Mouse (Mus musculus) CH12.LX (cell line): ENCODE measurements around the gene Dnaaf1. TPM values are rescaled to one million over a fixed set of nuclear protein-coding genes. Genes with fewer than 3 reads are reported as not detected.

ENCODE experiments used
- DNase-seq: peaks from one replicate; pipeline ENCODE4 v3.0.0-alpha.2; 2013; ENCODE audit errors: extremely low read depth
- H3K27ac ChIP-seq: 2 replicates; pipeline ENCODE4 v1.5.1; 2012; ENCODE audit warnings: low read depth, mild to moderate bottlenecking, control low read depth, moderate library complexity; ENCODE audit not compliant: insufficient read depth
- H3K27me3 ChIP-seq: replicated peaks from 2 replicates; pipeline ENCODE3; 2012; ENCODE audit warnings: inconsistent platforms
- H3K36me3 ChIP-seq, 2 experiments: replicated peaks in 1 of 2; 2 replicates each; pipeline versions ENCODE3 to v1.6.1; 2012; ENCODE audit warnings: inconsistent platforms in 1 of 2, low read length in 1 of 2, mild to moderate bottlenecking in 1 of 2, mixed read lengths in 1 of 2, moderate library complexity in 1 of 2; ENCODE audit not compliant: control insufficient read depth in 1 of 2, insufficient read depth in 1 of 2
- H3K4me1 ChIP-seq, 2 experiments: 2 replicates each; pipeline ENCODE4 v1.6.1; 2012; ENCODE audit warnings: inconsistent platforms in 1 of 2, moderate library complexity in 1 of 2; ENCODE audit not compliant: insufficient read depth in 2 of 2, control insufficient read depth in 1 of 2
- H3K4me2 ChIP-seq: 2 replicates; pipeline ENCODE4 v1.6.1; 2012; ENCODE audit warnings: low read depth, mild to moderate bottlenecking, control low read depth; ENCODE audit not compliant: poor library complexity, insufficient read depth, severe bottlenecking
- H3K4me3 ChIP-seq, 3 experiments: fragments of 150-350 bp in 1 of 3; sonication (generic) in 1 of 3; replicated peaks in 1 of 3; 2 replicates each; pipeline versions ENCODE3 to v1.5.1; 2011 to 2012; ENCODE audit warnings: low read depth in 2 of 3, low read length in 2 of 3, mild to moderate bottlenecking in 2 of 3, moderate library complexity in 2 of 3, control low read depth in 1 of 3, improper control_type of control experiment in 1 of 3, inconsistent platforms in 1 of 3, mixed read lengths in 1 of 3; ENCODE audit not compliant: poor library complexity in 1 of 3
- H3K79me2 ChIP-seq: replicated peaks from 2 replicates; pipeline ENCODE4 v1.6.1; 2012; ENCODE audit warnings: mild to moderate bottlenecking, moderate library complexity; ENCODE audit not compliant: control insufficient read depth, poor library complexity, insufficient read depth, severe bottlenecking; ENCODE audit errors: extremely low read depth
- H3K9ac ChIP-seq: 2 replicates; pipeline ENCODE4 v1.6.1; 2012; ENCODE audit warnings: low read depth, mild to moderate bottlenecking, control low read depth, moderate library complexity; ENCODE audit not compliant: insufficient read depth
- H3K9me3 ChIP-seq: replicated peaks from 2 replicates; pipeline ENCODE3; 2012; ENCODE audit warnings: low read length, inconsistent platforms, mixed read lengths
- BHLHE40 ChIP-seq: IDR thresholded peaks from 2 replicates; pipeline ENCODE4 v1.6.1; 2011; ENCODE audit warnings: mild to moderate bottlenecking, low read depth, low read length, improper control_type of control experiment
- CHD2 ChIP-seq: IDR thresholded peaks from 2 replicates; pipeline ENCODE4 v1.6.1; 2011; ENCODE audit warnings: low read length, improper control_type of control experiment
- CTCF ChIP-seq, 2 experiments: IDR thresholded peaks in 1 of 2; conservative IDR thresholded peaks in 1 of 2; 2 replicates each; pipeline ENCODE4 v1.5.1; 2011 to 2012; ENCODE audit warnings: low read depth in 2 of 2, low read length in 2 of 2, improper control_type of control experiment in 1 of 2, inconsistent platforms in 1 of 2, mild to moderate bottlenecking in 1 of 2, moderate library complexity in 1 of 2
- E2F4 ChIP-seq: IDR thresholded peaks from 2 replicates; pipeline ENCODE4 v1.6.1; 2011; ENCODE audit warnings: low read depth, low read length, improper control_type of control experiment; ENCODE audit not compliant: insufficient replicate concordance
- ELF1 ChIP-seq: IDR thresholded peaks from 2 replicates; pipeline ENCODE4 v1.6.1; 2014; ENCODE audit warnings: low read depth, mild to moderate bottlenecking, inconsistent platforms, low read length, improper control_type of control experiment
- GABPA ChIP-seq: IDR thresholded peaks from 2 replicates; pipeline ENCODE4 v1.6.1; 2012; ENCODE audit warnings: low read depth, low read length, improper control_type of control experiment, inconsistent platforms; ENCODE audit not compliant: insufficient replicate concordance
- HCFC1 ChIP-seq: IDR thresholded peaks from 2 replicates; pipeline ENCODE4 v1.6.1; 2012; ENCODE audit warnings: low read depth, mild to moderate bottlenecking, inconsistent platforms, low read length, improper control_type of control experiment
- IRF4 ChIP-seq: IDR thresholded peaks from 2 replicates; pipeline ENCODE4 v1.6.1; 2014; ENCODE audit warnings: low read depth, mild to moderate bottlenecking, inconsistent platforms, low read length, improper control_type of control experiment
- JUN ChIP-seq: IDR thresholded peaks from 2 replicates; pipeline ENCODE4 v1.6.1; 2011; ENCODE audit warnings: low read depth, mild to moderate bottlenecking, low read length, improper control_type of control experiment, moderate library complexity; ENCODE audit not compliant: insufficient read depth
- JUND ChIP-seq: conservative IDR thresholded peaks from 2 replicates; pipeline ENCODE4 v1.6.1; 2011; ENCODE audit warnings: low read depth, low read length, improper control_type of control experiment
- MAFK ChIP-seq: IDR thresholded peaks from 2 replicates; pipeline ENCODE4 v1.6.1; 2011; ENCODE audit warnings: low read length, improper control_type of control experiment; ENCODE audit not compliant: insufficient replicate concordance
- MYC ChIP-seq: IDR thresholded peaks from 2 replicates; pipeline ENCODE4 v1.6.1; 2011; ENCODE audit warnings: low read depth, mild to moderate bottlenecking, improper control_type of control experiment, low read length
- NELFE ChIP-seq: IDR thresholded peaks from 2 replicates; pipeline ENCODE4 v1.6.1; 2011; ENCODE audit warnings: low read depth, low read length, improper control_type of control experiment
- POLR2A ChIP-seq: IDR thresholded peaks from 2 replicates; pipeline ENCODE4 v1.6.1; 2011; ENCODE audit warnings: low read depth, mild to moderate bottlenecking, improper control_type of control experiment, low read length
- POLR2AphosphoS2 ChIP-seq: IDR thresholded peaks from 2 replicates; pipeline ENCODE4 v1.6.1; 2011; ENCODE audit warnings: low read depth, low read length, improper control_type of control experiment
- RAD21 ChIP-seq: IDR thresholded peaks from 2 replicates; pipeline ENCODE4 v1.6.1; 2011; ENCODE audit warnings: low read depth, mild to moderate bottlenecking, low read length, improper control_type of control experiment, moderate library complexity
- SIN3A ChIP-seq: IDR thresholded peaks from 2 replicates; pipeline ENCODE4 v1.6.1; 2012; ENCODE audit warnings: low read length, improper control_type of control experiment, inconsistent platforms
- UBTF ChIP-seq: IDR thresholded peaks from 2 replicates; pipeline ENCODE4 v1.6.1; 2012; ENCODE audit warnings: low read depth, mild to moderate bottlenecking, inconsistent platforms, low read length, improper control_type of control experiment, moderate library complexity
- USF1 ChIP-seq: IDR thresholded peaks from 2 replicates; pipeline ENCODE4 v1.6.1; 2014; ENCODE audit warnings: low read depth, mild to moderate bottlenecking, inconsistent platforms, low read length, improper control_type of control experiment
- USF2 ChIP-seq: conservative IDR thresholded peaks from 2 replicates; pipeline ENCODE4 v1.6.1; 2011; ENCODE audit warnings: low read depth, low read length, improper control_type of control experiment
- ZC3H11A ChIP-seq: IDR thresholded peaks from 2 replicates; pipeline ENCODE4 v1.6.1; 2012; ENCODE audit warnings: low read depth, mild to moderate bottlenecking, inconsistent platforms, low read length, improper control_type of control experiment
- ZKSCAN1 ChIP-seq: IDR thresholded peaks from 2 replicates; pipeline ENCODE4 v1.6.1; 2012; ENCODE audit warnings: low read depth, inconsistent platforms, low read length, improper control_type of control experiment, borderline replicate concordance
- ZMIZ1 ChIP-seq: IDR thresholded peaks from 2 replicates; pipeline ENCODE4 v1.6.1; 2012; ENCODE audit warnings: low read depth, mild to moderate bottlenecking, inconsistent platforms, low read length, improper control_type of control experiment
- ZNF384 ChIP-seq: IDR thresholded peaks from 2 replicates; pipeline ENCODE4 v1.6.1; 2012; ENCODE audit warnings: low read depth, low read length, improper control_type of control experiment, inconsistent platforms
- dilution Hi-C: fragments of 300-500 bp; cut with MboI; formaldehyde crosslinking; loops from 2 replicates; pipeline ENCODE4 v1.14.3; 2020; ENCODE audit warnings: low sequenced_read_pairs; ENCODE audit not compliant: extremely low pct_unique_long_range_greater_than_20kb, extremely low pct_ligation_motif_present
- in situ Hi-C: fragments of 300-500 bp; cut with MboI; formaldehyde crosslinking; loops from 3 replicates; pipeline ENCODE4 v1.14.3; 2019; ENCODE audit warnings: low sequenced_read_pairs, low pct_ligation_motif_present, low pct_unique_long_range_greater_than_20kb, mixed read lengths
- polyA plus RNA-seq: library from polyadenylated mRNA; unstranded; fragments of >175 nt; gene quantifications from 2 replicates; pipeline ENCODE4 v1.2.1, GENCODE M21; 2012; ENCODE audit warnings: low read depth; ENCODE audit not compliant: insufficient read length
- total RNA-seq, 2 experiments: library from RNA; depleted of rRNA; stranded (reverse); fragments of 300-350 nt in 1 of 2; fragments of >200 nt in 1 of 2; gene quantifications; 2 replicates each; pipeline ENCODE4 v1.2.3; 2012 to 2014

Dnaaf1 gene
- total and polyA plus RNA-seq, 3 experiments: 0.25 TPM; not detected in 2

- H3K27me3 ChIP-seq: peaks cover 83% of the 10 kb centered on the region
These were observed 63.2 kb downstream of the Dnaaf1 start for GRCm38 (mm10) chr8:119638261-119638660.

GRCm38 (mm10) chr8:119639798-119640197 lies 64.8 kb downstream of the Dnaaf1 start:
- Histone ChIP-seq H3K27me3 (peaks cover 81% of the 10 kb centered on the region), H3K79me2 (no peaks in the 10 kb centered on the region), H3K4me1 (peaks cover 0 to 3% of the 10 kb centered on the region in 2 experiments; a peak in 2 of 4 replicates), H3K36me3 (no peaks in the 10 kb centered on the region), H3K9ac (no peak overlapping the region), H3K4me2 (no peak overlapping the region), H3K9me3 (peaks cover 5% of the 10 kb centered on the region), H3K4me3 (no peak overlapping the region), H3K27ac (no peak overlapping the region)
- TF ChIP-seq USF1 (no peak), ZC3H11A (no peak), HCFC1 (no peak), MYC (no peak), JUND (no peak), POLR2AphosphoS2 (no peak), GABPA (no peak), NELFE (no peak), E2F4 (no peak), POLR2A (no peak), RAD21 (no peak), ZNF384 (no peak), ZKSCAN1 (no peak)
- in situ Hi-C loops: no loop called here
- no peak for DNase-seq
- dilution Hi-C loops: no loop called here

More at GRCm38 (mm10) chr8:119638261-119638660, 63.2 kb downstream of the Dnaaf1 start:
- in situ Hi-C loops (no loop called here), dilution Hi-C loops (no loop called here)
- Histone ChIP-seq H3K4me3 (no peak overlapping the region), H3K9ac (no peak overlapping the region), H3K4me1 (peaks cover 0 to 6% of the 10 kb centered on the region in 2 experiments; a peak in 2 of 4 replicates), H3K36me3 (no peaks in the 10 kb centered on the region), H3K79me2 (no peaks in the 10 kb centered on the region), H3K27ac (no peak overlapping the region), H3K4me2 (no peak overlapping the region), H3K9me3 (peaks cover 5% of the 10 kb centered on the region)
- TF ChIP-seq CTCF (conservative IDR thresholded peaks at IDR 0.05 in 1 of 2, IDR thresholded peaks at IDR 0.05 in 1 of 2; ENCODE audit: low read depth in 2 of 2, low read length in 2 of 2): no peak
- TF ChIP-seq ZMIZ1: no peak
- no peak for TF ChIP-seq SIN3A
- TF ChIP-seq CHD2: no peak
- no peak for TF ChIP-seq BHLHE40
- TF ChIP-seq GABPA: no peak
- TF ChIP-seq ZKSCAN1: no peak
- TF ChIP-seq UBTF: no peak
- no peak for TF ChIP-seq MAFK
- TF ChIP-seq ZC3H11A: no peak
- TF ChIP-seq JUN: no peak
- TF ChIP-seq POLR2A: no peak
- TF ChIP-seq IRF4: no peak
- no peak for TF ChIP-seq JUND
- no peak for TF ChIP-seq USF2
- no peak for TF ChIP-seq ZNF384
- no peak for TF ChIP-seq ELF1
- no peak for TF ChIP-seq MYC
- DNase-seq: no peak
